Mouse (Mus musculus): ENCODE data around the gene Atpaf1.

DNA sequence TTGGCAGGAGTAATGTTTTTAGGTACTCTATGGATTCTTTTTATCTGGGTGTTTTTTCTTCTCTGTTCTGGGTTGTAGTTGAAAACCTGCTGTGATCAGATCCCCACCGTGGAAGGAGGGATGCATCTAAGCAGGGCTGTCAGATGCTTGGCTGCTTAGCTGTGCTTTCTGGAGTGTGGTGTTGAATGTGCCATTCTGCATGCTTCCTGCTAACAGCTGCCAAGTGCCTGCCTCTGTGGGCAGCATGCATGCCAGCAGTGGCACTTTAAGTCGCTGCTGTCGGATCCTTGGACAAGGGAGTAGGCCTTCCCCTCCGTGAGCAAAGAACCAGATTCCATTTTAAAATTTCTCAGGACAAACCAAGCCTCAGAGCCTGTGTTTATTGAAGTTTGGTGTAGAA is 71.0 kb downstream of the Atpaf1 start:
- TF ChIP-seq CTCF (IDR thresholded peaks at IDR 0.05; ENCODE audit: low read depth, low read length) (no peak), EP300 (IDR thresholded peaks at IDR 0.05; ENCODE audit: insufficient read depth, low read depth, low read length) (no peak)

Measured in ES-Bruce4 (cell line).